Mouse (Mus musculus) right cerebral cortex, postnatal 14 days (tissue): ENCODE results near the gene Klf13.

ENCODE experiments used
- DNase-seq: peaks from one replicate; pipeline ENCODE4 v3.0.0; 2022

Klf13 gene

DNA sequence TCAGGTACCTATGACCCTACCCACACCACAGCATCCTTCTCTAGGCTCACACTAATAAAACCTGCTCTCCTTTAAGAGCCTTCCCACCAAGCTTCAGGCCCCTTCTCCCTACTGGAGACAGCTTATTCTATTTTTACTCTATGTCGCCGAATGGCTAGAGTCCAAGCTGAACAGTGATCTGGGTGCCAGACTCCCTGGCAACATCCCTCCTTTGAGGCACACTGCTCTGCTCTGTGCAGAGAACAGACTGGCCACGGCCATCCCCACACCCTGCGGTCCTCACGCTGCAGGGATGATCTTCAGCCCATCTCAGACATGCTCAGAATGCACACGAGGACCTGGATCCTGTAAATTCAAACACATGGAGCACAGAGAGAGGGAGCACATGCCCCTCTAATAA lies 59.1 kb downstream of the Klf13 start:
- DNase-seq = peak; percentile 38

DNA sequence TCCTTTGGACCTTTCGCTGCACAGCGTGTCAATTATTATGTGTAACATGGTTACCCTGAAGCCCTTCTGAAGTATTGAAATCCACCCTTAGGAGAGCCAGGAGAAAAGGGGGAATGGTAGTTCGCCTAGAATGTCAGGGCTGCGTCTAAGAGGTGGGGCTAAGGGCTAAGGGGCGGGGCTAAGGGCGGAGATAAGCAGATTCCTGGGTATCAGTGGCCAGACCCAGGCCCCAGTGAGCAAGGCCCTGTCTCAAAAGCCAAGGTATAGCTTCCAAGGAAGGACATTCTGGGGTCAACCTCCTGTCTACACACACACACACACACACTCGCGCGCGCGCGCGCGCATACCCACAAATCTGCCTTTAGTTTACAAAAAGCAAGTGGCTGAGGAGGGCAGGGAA lies 61.1 kb downstream of the Klf13 start:
- DNase-seq = no peak

DNA sequence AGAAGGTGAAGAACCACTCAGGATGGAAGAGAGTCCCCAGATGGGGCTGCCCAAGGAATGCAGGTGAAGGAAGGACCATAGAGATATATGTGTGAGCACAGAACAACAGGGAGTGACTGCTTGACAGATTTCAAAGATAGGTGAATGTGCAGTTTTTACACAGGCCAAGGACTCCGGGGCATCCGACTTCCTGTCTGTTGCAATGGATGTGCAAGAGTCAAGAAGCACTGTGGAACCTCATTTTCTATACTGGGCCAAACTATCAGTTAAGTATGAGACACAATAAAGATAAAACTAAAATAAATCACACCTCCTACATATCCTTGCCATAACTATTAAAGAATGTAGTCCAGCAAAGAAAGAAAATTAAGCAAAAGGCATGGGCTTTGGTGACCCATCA lies 62.1 kb downstream of the Klf13 start:
- DNase-seq = no peak

DNA sequence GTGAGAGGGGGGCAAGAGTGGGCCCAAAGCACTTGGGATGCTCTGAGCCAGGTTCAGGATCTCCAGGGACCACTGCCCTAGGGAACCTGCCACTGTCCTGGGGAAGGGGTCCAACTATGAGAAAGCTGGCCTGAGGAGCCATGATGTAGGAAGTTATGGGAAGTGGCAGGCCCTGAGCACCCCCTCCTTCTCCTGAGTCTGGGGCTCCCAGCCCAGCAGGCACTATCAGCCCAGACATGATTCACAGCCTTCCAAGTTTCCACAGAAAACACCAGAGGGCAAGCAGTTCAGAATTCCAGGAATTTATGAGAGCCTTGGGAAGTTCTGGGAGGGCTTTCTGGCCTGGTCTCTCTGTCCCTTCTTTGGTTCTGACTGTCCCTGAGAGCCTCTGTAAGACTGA lies 63.0 kb downstream of the Klf13 start:
- DNase-seq = no peak

DNA sequence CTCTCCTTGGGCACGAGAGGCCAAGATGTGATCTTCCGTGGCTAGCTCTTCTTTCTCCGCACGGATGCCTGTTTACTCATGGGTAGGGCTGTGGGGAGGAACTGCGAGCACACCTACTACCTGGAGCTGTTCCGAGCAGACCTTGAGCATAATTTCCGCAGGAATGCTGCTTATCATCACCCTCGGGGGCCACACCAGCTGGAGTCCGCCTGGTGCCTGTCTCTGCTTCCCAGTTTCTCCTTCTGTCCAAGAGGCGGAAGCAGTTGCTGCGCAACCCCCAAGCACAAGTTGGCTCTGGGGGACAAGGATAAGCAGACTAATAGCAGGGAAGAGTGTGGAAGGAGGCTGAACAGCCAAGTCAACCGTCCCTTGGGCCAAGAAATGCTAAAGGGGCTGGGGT lies 64.8 kb downstream of the Klf13 start:
- no peak for DNase-seq

DNA sequence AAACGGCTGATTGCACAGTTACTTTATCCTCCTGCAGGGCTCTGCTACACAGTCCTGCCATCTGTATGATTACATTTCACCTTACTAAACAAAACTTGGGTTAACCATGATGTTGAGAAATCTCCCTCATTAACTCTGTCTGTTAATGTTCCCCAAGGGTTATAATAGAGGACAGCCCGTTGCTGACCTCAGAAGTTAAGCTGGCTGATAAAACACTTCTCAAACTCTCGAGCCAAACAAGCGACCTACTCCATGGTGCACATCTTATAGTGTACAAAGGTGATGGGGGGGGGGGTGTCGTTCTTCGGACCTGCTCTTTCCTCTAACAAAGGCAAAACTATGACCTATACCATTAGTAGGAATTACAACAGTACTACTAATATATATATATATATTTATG lies 67.0 kb downstream of the Klf13 start:
- DNase-seq = no peak

DNA sequence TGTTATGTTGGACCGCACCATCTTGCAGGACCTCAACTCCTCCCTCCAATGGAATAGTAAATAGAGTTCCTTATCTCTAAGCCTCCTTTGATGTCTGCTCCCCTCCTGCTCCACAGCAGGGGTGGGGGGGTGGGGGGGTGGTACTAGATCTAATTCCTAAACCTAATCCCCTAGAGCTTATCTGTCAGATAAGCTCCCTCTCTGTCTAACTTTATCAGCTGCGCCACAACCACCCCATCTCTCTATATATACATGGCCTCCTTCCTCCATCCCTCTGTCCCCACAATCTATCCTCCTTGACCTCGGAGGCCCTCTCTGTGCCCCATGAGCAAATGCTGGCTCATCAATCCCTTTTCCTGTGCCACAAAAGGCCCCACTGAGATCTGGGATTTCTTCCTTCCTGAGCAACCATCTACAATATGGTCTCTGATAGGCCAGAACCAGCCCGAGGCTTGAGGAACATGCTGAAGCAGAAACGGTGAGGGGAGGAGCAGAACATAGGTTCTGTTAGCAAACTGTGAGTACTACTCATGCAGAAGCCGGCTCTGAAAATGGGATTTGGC lies 70.3 kb downstream of the Klf13 start:
- no peak for DNase-seq

DNA sequence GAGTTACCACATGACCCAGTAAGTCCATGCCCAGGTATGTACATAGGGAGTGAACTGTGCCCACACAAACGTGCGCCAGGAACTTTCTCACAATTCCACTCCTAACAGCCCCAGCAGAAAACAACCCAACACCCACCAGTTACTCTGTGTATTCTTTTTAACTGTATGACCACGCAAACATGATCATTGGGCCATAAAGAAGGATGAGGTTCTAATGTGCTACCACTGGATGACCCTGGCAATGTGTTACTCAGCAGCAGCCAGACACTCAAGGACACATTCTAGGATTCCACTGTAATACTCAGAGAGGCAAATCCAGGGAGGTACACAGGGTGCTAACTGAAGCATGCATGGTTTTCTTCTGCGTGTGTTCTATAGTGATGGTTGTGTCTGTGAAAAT lies 72.8 kb downstream of the Klf13 start:
- no peak for DNase-seq

DNA sequence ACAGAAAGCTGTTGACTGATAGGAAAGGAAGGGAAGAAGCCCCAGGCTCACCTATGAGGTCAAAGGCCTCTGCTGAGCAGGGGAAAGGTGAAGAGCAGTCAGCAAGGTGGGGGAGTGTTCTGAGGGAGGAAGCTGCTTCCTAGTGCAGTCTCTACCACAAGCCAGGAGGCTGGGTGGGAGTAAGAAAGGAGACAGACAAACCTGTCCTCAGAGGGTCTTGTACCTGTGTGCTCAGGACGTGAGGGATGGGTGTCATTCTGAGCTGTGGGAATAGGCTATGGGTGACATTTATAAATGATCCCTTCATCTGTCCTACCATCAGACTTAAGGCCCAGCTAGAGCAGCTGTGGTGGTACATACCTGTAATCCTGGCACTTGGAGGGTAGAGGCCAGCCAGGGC lies 75.7 kb downstream of the Klf13 start:
- no peak for DNase-seq

DNA sequence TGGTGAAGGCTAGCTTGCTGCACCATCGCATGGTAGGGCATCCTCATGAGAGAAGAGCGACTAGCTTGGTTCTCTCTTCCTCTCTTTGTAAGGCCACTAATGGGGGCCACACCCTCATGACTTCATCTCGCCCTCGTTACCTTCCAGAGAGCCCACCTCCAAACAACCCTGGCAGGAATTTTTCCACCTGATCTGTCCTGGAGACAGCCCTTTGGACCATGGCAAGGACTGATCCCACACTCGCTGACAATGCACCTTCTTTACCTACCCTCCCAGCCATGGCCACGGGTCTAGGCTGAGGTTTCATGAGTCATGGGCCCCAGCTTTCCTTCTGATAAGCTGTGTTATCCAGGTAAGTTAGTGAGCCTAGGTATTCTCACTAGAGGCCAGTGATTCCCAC lies 77.6 kb downstream of the Klf13 start:
- DNase-seq = no peak

DNA sequence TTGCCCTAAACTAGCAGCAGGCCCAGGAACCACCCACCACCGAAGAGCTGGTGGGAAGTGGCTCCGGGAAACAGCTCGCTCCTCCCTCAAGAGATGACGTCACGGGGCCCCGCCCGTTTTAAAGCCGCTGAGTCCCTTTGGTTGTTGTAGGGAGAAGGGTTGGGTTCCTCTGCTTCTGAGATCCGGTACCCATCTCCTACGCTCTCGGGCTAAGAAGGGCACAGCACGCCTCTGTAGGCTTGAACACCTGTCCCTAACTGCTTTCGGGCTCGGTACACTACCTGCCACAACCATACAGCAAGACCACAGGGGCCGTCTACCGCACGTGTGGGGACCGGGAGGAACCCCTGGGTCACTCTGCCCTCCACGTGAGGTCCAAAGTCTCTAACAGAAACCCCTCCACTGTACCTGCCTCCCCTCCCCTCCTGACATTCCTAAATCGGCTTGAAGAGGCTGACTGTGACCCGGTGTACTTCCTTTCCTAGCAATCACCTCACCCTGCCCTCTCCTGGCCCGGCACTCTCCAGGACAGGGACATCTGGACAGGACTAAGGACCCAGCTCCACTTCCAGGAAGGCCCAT lies 80.1 kb downstream of the Klf13 start:
- DNase-seq = peak; percentile 89

DNA sequence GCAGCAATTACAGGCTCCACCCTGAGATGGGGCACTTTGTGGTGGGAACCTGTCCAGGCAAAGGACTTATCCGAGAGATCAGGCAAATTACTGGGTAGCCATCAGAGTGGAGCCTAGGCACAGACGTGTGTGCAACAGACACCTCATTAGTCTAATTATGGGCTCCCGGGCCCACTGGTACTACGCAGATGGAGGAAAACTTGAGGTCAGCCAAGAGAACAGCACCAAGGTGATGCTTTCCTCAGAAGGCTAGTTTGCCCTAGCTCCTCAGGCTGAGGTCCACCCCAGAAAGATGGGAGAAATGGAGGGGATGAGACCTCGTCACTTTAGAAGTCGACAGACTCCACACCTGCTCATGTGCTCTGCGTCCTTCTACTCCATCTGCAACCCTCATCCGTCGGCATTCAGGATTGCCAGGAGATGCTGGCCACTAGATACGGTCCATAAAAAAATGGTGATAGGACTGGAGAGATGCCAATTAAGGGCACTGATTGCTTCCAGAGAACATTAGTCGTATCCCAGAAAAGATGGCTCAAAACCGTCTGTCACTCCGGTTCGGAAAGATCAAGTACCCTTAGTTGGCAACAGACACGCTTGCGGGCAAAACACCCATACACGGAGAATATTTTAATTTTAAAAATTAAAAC lies 80.8 kb downstream of the Klf13 start:
- DNase-seq = no peak

DNA sequence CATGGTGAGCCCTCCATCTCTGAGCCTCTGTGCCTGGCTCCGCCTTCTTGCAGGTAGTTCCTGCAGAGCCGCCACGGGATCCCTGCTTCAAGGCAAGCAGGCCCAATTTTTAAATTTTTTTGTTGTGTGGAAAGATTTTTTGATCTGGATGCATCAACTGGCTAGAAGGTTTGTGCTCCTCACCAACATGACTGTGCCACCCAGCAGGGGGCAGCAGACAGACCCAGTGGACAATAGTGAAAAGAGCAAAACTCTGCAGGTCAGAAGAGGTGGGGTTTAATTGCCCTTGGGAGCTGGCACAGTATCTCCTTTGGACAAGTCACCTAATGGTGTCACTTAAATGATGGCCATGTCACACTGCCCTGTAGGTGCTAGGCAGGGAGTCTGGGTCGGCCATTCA lies 83.4 kb downstream of the Klf13 start:
- peak; percentile 67 for DNase-seq

DNA sequence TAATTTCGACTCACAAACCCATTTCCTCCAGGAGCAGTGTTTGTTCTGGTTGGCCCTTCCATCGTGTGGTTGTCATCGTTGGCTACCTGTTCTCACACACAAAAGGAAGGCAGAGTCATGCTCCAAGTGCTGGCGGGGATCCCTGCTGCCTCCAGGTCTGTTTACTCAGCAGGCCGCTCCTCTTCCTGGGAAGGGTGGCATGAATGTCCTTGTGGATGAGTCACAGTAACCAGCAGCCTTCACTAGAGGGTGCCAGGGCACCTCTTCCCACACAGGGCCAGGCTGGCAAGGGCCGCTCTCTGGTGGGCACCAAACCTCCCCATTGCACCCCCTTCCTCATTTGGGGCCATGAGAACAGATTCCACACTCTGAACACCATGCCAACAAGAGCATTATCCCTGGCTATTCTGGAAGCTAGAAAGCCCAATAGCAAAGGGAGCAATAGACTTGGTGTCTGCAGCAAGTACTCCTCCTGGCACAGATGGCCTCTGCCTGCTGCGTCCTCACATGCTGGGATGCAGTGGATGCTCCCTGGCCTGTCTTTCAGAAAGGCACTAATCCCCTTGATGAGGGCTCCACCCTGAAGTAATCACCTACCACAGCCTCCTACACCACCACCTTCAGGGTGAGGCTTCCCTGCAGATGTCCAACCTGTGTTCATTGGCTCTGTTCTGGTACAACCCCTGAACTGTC lies 86.7 kb downstream of the Klf13 start:
- DNase-seq = no peak
